Mouse (Mus musculus): ENCODE measurements around the gene Krt42. TPM values are rescaled to one million over a fixed set of nuclear protein-coding genes. Genes with fewer than 3 reads are reported as not detected.

Gene Krt42
- polyA plus RNA-seq, 1 experiment from 2014 or later: not detected

- H3K4me3 ChIP-seq (replicated peaks): no peak overlapping the region
- H3K9me3 ChIP-seq: no peaks in the 10 kb centered on the region
- no peaks in the 10 kb centered on the region for H3K4me1 ChIP-seq (replicated peaks)
- H3K4me2 ChIP-seq (replicated peaks): no peak overlapping the region
- H3K27ac ChIP-seq: no peak overlapping the region
- no peak for ATAC-seq
- H3K9ac ChIP-seq (replicated peaks): no peak overlapping the region
- no peaks in the 10 kb centered on the region for H3K36me3 ChIP-seq
- no peaks in the 10 kb centered on the region for H3K27me3 ChIP-seq
- 76% methylated on average over 15 of the region's 15 CpGs for WGBS
These were observed 8.2 kb upstream of the Krt42 start for GRCm38 (mm10) chr11:100277726-100278480.

DNA sequence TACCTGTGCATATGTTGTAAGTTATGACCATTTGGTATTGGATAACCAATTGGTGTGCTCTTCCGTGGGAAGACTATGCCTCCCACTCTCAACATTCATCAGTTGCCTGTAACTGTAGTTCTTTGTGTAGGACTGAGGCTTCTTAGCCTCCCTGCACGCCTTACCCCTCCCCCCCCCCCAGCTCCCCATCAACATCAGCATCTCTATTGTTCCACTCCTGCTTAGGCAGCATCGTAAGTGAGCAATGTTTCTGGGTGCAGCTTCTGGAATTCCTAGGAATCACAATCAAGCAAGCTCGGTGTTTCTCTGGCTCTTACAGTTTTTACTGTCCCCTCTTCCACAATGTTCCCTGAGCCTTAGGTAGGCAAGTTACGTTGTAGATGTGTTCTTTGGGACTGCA, 5.8 kb upstream of the Krt42 start:
- H3K4me2 ChIP-seq (replicated peaks): no peak overlapping the region
- 54% methylated on average over 5 of the region's 5 CpGs for WGBS

GRCm38 (mm10) chr11:100274719-100275118, 5.0 kb upstream of the Krt42 start:
- Histone ChIP-seq H3K27ac (no peak overlapping the region), H3K4me3 (replicated peaks) (no peak overlapping the region), H3K36me3 (no peaks in the 10 kb centered on the region), H3K4me2 (replicated peaks) (no peak overlapping the region), H3K27me3 (no peaks in the 10 kb centered on the region), H3K9me3 (no peaks in the 10 kb centered on the region), H3K9ac (replicated peaks) (no peak overlapping the region), H3K4me1 (replicated peaks) (no peaks in the 10 kb centered on the region)
- no peak for ATAC-seq
- 65% methylated on average over 7 of the region's 7 CpGs for WGBS

More for the DNA sequence above, 5.8 kb upstream of the Krt42 start:
- Histone ChIP-seq H3K4me1 (replicated peaks) (no peaks in the 10 kb centered on the region), H3K9ac (replicated peaks) (no peak overlapping the region), H3K36me3 (no peaks in the 10 kb centered on the region), H3K9me3 (no peaks in the 10 kb centered on the region), H3K4me3 (replicated peaks) (no peak overlapping the region), H3K27ac (no peak overlapping the region), H3K27me3 (no peaks in the 10 kb centered on the region)
- ATAC-seq: no peak

- WGBS: 87% methylated on average over 1 of the region's 1 CpGs
- no peak for ATAC-seq
- Histone ChIP-seq H3K27ac (no peak overlapping the region), H3K9ac (replicated peaks) (no peak overlapping the region), H3K36me3 (no peaks in the 10 kb centered on the region), H3K4me2 (replicated peaks) (no peak overlapping the region), H3K4me1 (replicated peaks) (no peaks in the 10 kb centered on the region), H3K4me3 (replicated peaks) (no peak overlapping the region), H3K27me3 (no peaks in the 10 kb centered on the region), H3K9me3 (no peaks in the 10 kb centered on the region)
These were observed 2.2 kb upstream of the Krt42 start for GRCm38 (mm10) chr11:100271878-100272277.

GRCm38 (mm10) chr11:100262058-100262980, 7.4 kb downstream of the Krt42 start:
- Histone ChIP-seq H3K4me3 (replicated peaks) (no peak overlapping the region), H3K9ac (replicated peaks) (no peak overlapping the region), H3K27ac (no peak overlapping the region), H3K36me3 (no peaks in the 10 kb centered on the region), H3K9me3 (no peaks in the 10 kb centered on the region), H3K4me1 (replicated peaks) (no peaks in the 10 kb centered on the region), H3K4me2 (replicated peaks) (no peak overlapping the region), H3K27me3 (no peaks in the 10 kb centered on the region)
- no peak for ATAC-seq
- WGBS: 30% methylated on average over 13 of the region's 13 CpGs

- Histone ChIP-seq H3K4me1 (replicated peaks) (0 out of 2 replicates have a peak, but pooled peaks cover 3% of the 10 kb centered on the region), H3K27ac (no peak overlapping the region), H3K36me3 (no peaks in the 10 kb centered on the region), H3K4me3 (replicated peaks) (no peak overlapping the region), H3K4me2 (replicated peaks) (no peak overlapping the region), H3K9ac (replicated peaks) (no peak overlapping the region), H3K9me3 (no peaks in the 10 kb centered on the region), H3K27me3 (no peaks in the 10 kb centered on the region)
- ATAC-seq: no peak
- whole genome bisulfite sequencing: 86% methylated on average over 9 of the region's 9 CpGs
These were observed 8.5 kb downstream of the Krt42 start for GRCm38 (mm10) chr11:100261235-100261605.

DNA sequence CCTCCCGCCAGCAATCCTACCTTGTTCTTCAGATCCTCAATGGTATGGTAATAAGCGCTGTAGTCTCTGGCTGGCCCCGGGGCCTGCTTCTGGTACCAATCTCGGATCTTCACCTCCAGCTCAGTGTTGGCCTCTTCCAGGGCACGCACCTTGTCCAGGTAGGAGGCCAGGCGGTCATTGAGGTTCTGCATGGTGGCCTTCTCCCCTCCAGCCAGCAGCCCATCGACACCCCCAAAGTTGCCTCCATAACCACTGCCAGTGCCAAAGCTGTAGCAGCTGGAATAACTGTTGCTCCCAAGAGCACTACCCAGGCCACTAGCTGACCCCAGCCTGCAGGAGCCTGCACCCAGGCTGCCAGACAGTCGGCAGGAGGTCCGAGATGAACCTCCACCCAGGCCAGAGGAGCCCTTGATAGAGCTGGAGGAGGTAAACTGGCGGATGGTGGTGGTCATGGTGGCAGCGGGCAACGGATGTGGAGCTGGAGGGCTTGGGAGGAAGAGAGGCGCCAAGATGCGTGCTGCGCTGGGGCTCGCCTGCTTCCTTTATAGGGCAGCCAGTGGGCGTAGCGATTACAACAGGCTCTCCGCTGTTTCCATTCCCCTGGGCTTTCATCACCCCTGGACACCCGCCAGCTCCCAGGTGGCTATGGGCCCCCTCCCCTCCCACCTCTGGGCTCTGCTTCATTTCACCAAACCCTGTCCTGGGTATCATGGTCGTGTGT, 9.0 kb downstream of the Krt42 start, which contains the start of gene Krt17:
Gene Krt17, minus strand, starts transcription at position 516 of the 721 bp plus-strand sequence.
- H3K4me1 ChIP-seq (replicated peaks): 0 out of 2 replicates have a peak, but pooled peaks cover 3% of the 10 kb centered on the region
- H3K4me3 ChIP-seq (replicated peaks): no peak within 1 kb of the TSS
- no peak within 1 kb of the TSS for H3K27ac ChIP-seq
- no peak for ATAC-seq
- H3K9me3 ChIP-seq: no peaks in the 10 kb centered on the region
- no peaks in the 10 kb centered on the region for H3K36me3 ChIP-seq
- no peak within 1 kb of the TSS for H3K9ac ChIP-seq (replicated peaks)
- WGBS: 82% methylated on average over 21 of the region's 21 CpGs
- H3K27me3 ChIP-seq: no peaks in the 10 kb centered on the region
- H3K4me2 ChIP-seq (replicated peaks): no peak within 1 kb of the TSS

- no peak overlapping the region for H3K4me2 ChIP-seq (replicated peaks)
- 0 out of 2 replicates have a peak, but pooled peaks cover 3% of the 10 kb centered on the region for H3K4me1 ChIP-seq (replicated peaks)
- H3K27me3 ChIP-seq: no peaks in the 10 kb centered on the region
- H3K27ac ChIP-seq: no peak overlapping the region
- no peak overlapping the region for H3K4me3 ChIP-seq (replicated peaks)
- no peaks in the 10 kb centered on the region for H3K36me3 ChIP-seq
- H3K9me3 ChIP-seq: no peaks in the 10 kb centered on the region
- no peak overlapping the region for H3K9ac ChIP-seq (replicated peaks)
- WGBS: 94% methylated on average over 9 of the region's 9 CpGs
- no peak for ATAC-seq
These were observed 10.6 kb downstream of the Krt42 start for GRCm38 (mm10) chr11:100259079-100259478.

GRCm38 (mm10) chr11:100257967-100258366, 11.7 kb downstream of the Krt42 start:
- Histone ChIP-seq H3K4me1 (replicated peaks) (0 out of 2 replicates have a peak, but pooled peaks cover 3% of the 10 kb centered on the region), H3K27ac (no peak overlapping the region), H3K36me3 (no peaks in the 10 kb centered on the region), H3K4me3 (replicated peaks) (no peak overlapping the region), H3K9me3 (no peaks in the 10 kb centered on the region), H3K4me2 (replicated peaks) (no peak overlapping the region), H3K27me3 (no peaks in the 10 kb centered on the region), H3K9ac (replicated peaks) (no peak overlapping the region)
- ATAC-seq: no peak
- WGBS: 93% methylated on average over 1 of the region's 1 CpGs

DNA sequence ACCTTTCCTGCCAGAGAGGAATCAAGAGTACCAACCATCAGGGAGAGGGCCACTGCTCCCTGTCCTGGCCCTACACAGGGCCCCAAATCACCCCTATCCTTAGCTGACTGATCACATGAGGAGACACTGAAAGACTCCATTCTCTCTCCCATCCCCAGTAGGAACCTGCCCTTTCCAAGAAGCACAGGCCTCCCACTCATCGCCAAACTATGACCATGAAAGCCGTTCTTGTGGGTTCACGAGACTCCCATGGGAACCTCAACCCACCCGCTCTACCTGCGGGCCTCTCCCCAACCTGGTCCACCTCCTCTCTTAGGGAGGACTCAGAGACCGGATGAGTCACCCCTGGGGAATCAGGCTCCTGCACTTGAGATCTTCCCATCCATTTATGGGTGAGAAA, 14.2 kb downstream of the Krt42 start:
- H3K4me1 ChIP-seq (replicated peaks): 0 out of 2 replicates have a peak, but pooled peaks cover 3% of the 10 kb centered on the region
- ATAC-seq: no peak

GRCm38 (mm10) chr11:100254360-100255090, 15.1 kb downstream of the Krt42 start:
- WGBS: 72% methylated on average over 5 of the region's 5 CpGs
- Histone ChIP-seq H3K4me3 (replicated peaks) (no peak overlapping the region), H3K36me3 (no peaks in the 10 kb centered on the region), H3K9me3 (no peaks in the 10 kb centered on the region), H3K4me2 (replicated peaks) (no peak overlapping the region), H3K4me1 (replicated peaks) (0 out of 2 replicates have a peak, but pooled peaks cover 3% of the 10 kb centered on the region), H3K27ac (no peak overlapping the region), H3K27me3 (no peaks in the 10 kb centered on the region), H3K9ac (replicated peaks) (no peak overlapping the region)
- no peak for ATAC-seq

More for the DNA sequence above, 14.2 kb downstream of the Krt42 start:
- H3K9me3 ChIP-seq: no peaks in the 10 kb centered on the region
- no peaks in the 10 kb centered on the region for H3K36me3 ChIP-seq
- WGBS: 97% methylated on average over 6 of the region's 6 CpGs
- no peak overlapping the region for H3K4me2 ChIP-seq (replicated peaks)
- H3K27ac ChIP-seq: no peak overlapping the region
- H3K4me3 ChIP-seq (replicated peaks): no peak overlapping the region
- H3K27me3 ChIP-seq: no peaks in the 10 kb centered on the region
- no peak overlapping the region for H3K9ac ChIP-seq (replicated peaks)

All from midbrain, embryonic 13.5 days (tissue).